Mouse (Mus musculus) heart, postnatal 10 days (tissue): Measurements from ENCODE around the gene Smim23. TPM values are rescaled to one million over a fixed set of nuclear protein-coding genes. Genes with fewer than 3 reads are reported as not detected.

Experiments
- DNase-seq, 2 experiments: peaks; one replicate each; pipeline ENCODE4 v3.0.0; 2021
- intact Hi-C: fragments of 180-260 bp; cut with DNase I; formaldehyde crosslinking; loops from one replicate; pipeline ENCODE4 v1.15.1; 2025
- total RNA-seq, 2 experiments: library from RNA; stranded (reverse); gene quantifications; 2 replicates each; pipeline ENCODE4 v1.2.3; 2021

Smim23 gene
- total RNA-seq, 2 experiments from 2014 or later = not detected

- no peak for DNase-seq
- intact Hi-C loops = no loop called here
Measured at GRCm38 (mm10) chr11:32781633-32782404, 42.6 kb downstream of the Smim23 start.

GRCm38 (mm10) chr11:32780747-32781536, 43.5 kb downstream of the Smim23 start:
- DNase-seq = no peak
- intact Hi-C loops = no loop called here

GRCm38 (mm10) chr11:32768642-32769343, 55.6 kb downstream of the Smim23 start:
- intact Hi-C loops = no loop called here

More at GRCm38 (mm10) chr11:32768642-32769343, 55.6 kb downstream of the Smim23 start:
- DNase-seq = no peak

Other genes starting within 250 kb of the Smim23 start
- 10 to 100 TPM; 65.4 to 67.4 TPM for gene Fbxw11, start 181.9 kb downstream of the Smim23 start, total RNA-seq